Mouse (Mus musculus) embryonic facial prominence, embryonic 12.5 days (tissue): Measurements from ENCODE around the gene Rbms3. TPM values are rescaled to one million over a fixed set of nuclear protein-coding genes. Genes with fewer than 3 reads are reported as not detected.

Experiments
- ATAC-seq: fragments of 200-750 bp; cut with Nextera tagmentation; 2 replicates; pipeline ENCODE4 v1.8.0; 2017; ENCODE audit not compliant: insufficient number of reproducible peaks, insufficient read depth, low FRiP score, low TSS enrichment
- H3K27ac ChIP-seq: fragments of 300-500 bp; sonication (generic); 2 replicates; pipeline ENCODE4 v1.5.1; 2016; ENCODE audit warnings: mild to moderate bottlenecking
- H3K27me3 ChIP-seq: fragments of 300-500 bp; sonication (generic); 2 replicates; pipeline ENCODE4 v1.6.1; 2016; ENCODE audit warnings: mild to moderate bottlenecking, moderate library complexity
- H3K36me3 ChIP-seq: fragments of 300-500 bp; sonication (generic); 2 replicates; pipeline ENCODE4 v1.6.1; 2016; ENCODE audit warnings: mild to moderate bottlenecking
- H3K4me1 ChIP-seq: fragments of 300-500 bp; sonication (generic); 2 replicates; pipeline ENCODE4 v1.6.1; 2016
- H3K4me2 ChIP-seq: fragments of 300-500 bp; sonication (generic); replicated peaks from 2 replicates; pipeline ENCODE4 v1.6.1; 2016; ENCODE audit warnings: mild to moderate bottlenecking, moderate library complexity
- H3K4me3 ChIP-seq: fragments of 300-500 bp; sonication (generic); 2 replicates; pipeline ENCODE4 v1.5.1; 2016; ENCODE audit warnings: mild to moderate bottlenecking
- H3K9ac ChIP-seq: fragments of 300-500 bp; sonication (generic); 2 replicates; pipeline ENCODE4 v1.6.1; 2016; ENCODE audit warnings: mild to moderate bottlenecking, moderate library complexity
- H3K9me3 ChIP-seq: fragments of 300-500 bp; sonication (generic); 2 replicates; pipeline ENCODE4 v1.6.1; 2016; ENCODE audit warnings: mild to moderate bottlenecking, moderate library complexity
- WGBS: fragments of 180-500 bp; shearing (Covaris S2); methylation state at CpG from one replicate; pipeline ENCODE4 v1.1.7; 2016; 5-methylcytosine and 5-hydroxymethylcytosine counted together
- polyA plus RNA-seq: library from polyadenylated mRNA; unstranded; fragments of >200 nt; fragmentation: Nextera tagmentation; extraction: Ambion mirVana; gene quantifications from 2 replicates; pipeline ENCODE4 v1.2.1, GENCODE M21; 2016

Rbms3 gene
- polyA plus RNA-seq, 1 experiment from 2014 or later = 94.1 TPM

DNA sequence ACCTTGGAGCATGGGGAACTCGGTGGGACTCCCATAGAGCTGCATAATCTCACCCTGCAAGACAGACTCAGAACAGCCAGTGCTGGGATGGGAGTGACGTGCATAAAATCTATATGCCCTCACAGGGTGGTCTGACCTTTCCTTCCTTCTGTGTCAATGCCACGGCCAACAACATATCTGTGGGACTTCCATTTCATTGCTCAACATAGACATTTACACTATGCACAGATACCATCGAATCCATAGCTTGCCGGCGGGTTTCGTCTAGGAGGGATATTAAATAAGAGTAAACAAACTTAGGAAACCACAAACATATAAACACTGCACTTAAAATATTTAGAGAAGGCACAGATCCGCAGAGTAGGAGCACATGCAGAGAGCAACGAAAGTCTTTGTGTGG, 684.0 kb downstream of the Rbms3 start:
- no peaks in the 10 kb centered on the region for H3K36me3 ChIP-seq
- H3K27ac ChIP-seq = no peak overlapping the region
- no peak overlapping the region for H3K4me3 ChIP-seq
- no peak for ATAC-seq
- WGBS = 72% methylated on average over 9 of the region's 9 CpGs
- no peak overlapping the region for H3K4me2 ChIP-seq
- H3K27me3 ChIP-seq = no peaks in the 10 kb centered on the region
- H3K9ac ChIP-seq = no peak overlapping the region
- H3K4me1 ChIP-seq = peaks cover 21% of the 10 kb centered on the region
- no peaks in the 10 kb centered on the region for H3K9me3 ChIP-seq

DNA sequence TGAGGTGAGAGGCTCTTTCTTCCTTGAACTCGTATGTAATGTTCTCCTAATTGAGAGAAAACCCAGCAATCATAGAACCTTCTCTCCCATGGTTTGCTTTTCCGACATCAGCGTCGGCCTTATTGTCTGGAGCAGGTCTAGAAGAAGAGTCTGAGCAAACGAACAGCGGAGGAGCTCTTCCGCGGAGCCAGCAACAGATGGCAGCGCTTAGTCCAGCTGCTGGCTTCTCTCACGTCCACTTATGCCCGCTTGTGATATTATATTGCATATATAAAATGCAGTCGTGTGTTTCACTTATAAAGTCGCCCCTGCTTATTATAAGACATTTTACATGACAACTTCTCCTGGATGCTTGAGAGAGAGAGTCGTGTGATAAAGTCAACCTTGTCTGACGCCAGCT, 685.8 kb downstream of the Rbms3 start:
- no peaks in the 10 kb centered on the region for H3K27me3 ChIP-seq
- peaks cover 24% of the 10 kb centered on the region for H3K4me1 ChIP-seq
- 75% methylated on average over 15 of the region's 15 CpGs for WGBS
- H3K9me3 ChIP-seq = no peaks in the 10 kb centered on the region
- H3K27ac ChIP-seq = no peak overlapping the region
- no peak overlapping the region for H3K4me2 ChIP-seq
- H3K4me3 ChIP-seq = no peak overlapping the region
- H3K36me3 ChIP-seq = no peaks in the 10 kb centered on the region
- no peak for ATAC-seq
- no peak overlapping the region for H3K9ac ChIP-seq

DNA sequence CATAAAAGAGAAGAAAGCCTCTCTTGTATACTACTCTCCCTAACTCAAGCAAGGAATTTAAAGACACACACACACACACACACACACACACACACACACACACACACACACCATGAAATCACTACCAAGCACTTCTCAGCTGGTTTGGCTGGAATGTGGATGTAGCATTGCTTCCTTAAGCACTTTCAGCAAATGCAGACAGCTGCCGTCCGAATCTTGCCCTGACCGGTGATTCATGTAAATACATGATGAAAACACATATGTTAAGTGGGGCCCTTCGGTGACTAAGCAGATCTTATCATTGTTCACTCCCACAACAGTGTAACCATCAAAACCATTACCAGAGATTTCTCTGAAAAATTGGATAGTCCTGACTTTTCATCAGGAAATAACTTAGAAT, 688.6 kb downstream of the Rbms3 start:
- WGBS = 61% methylated on average over 4 of the region's 4 CpGs
- no peaks in the 10 kb centered on the region for H3K27me3 ChIP-seq
- no peak overlapping the region for H3K4me3 ChIP-seq
- ATAC-seq = no peak
- H3K9me3 ChIP-seq = no peaks in the 10 kb centered on the region
- no peak overlapping the region for H3K9ac ChIP-seq
- H3K4me2 ChIP-seq = no peak overlapping the region
- no peak overlapping the region for H3K27ac ChIP-seq
- H3K36me3 ChIP-seq = no peaks in the 10 kb centered on the region
- H3K4me1 ChIP-seq = peaks cover 9% of the 10 kb centered on the region; the same call in 1 of the 2 replicates

DNA sequence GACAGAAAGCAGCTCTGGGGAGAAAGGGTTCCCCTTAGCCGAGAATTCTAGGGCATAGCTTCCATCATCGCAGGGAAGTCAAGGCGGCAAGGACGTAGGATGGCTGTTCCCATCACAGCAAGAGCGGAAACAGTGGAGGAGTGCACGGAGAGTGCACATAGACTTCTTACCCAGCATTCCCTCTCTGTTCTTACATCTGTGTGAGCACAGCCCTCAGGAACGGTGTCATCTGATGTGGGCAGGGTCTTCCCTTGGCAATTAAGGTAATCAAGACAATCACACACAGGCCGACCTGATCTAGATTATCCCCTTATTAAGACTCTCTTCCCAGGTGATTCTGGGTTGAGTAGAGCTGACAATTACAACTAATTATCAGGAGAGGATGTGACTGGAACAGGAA, 689.0 kb downstream of the Rbms3 start:
- H3K27me3 ChIP-seq = no peaks in the 10 kb centered on the region
- peaks cover 9% of the 10 kb centered on the region; the same call in 1 of the 2 replicates for H3K4me1 ChIP-seq
- no peaks in the 10 kb centered on the region for H3K9me3 ChIP-seq
- no peak for ATAC-seq
- 60% methylated on average over 8 of the region's 8 CpGs for WGBS
- no peaks in the 10 kb centered on the region for H3K36me3 ChIP-seq
- no peak overlapping the region for H3K4me2 ChIP-seq
- H3K9ac ChIP-seq = no peak overlapping the region
- H3K4me3 ChIP-seq = no peak overlapping the region
- H3K27ac ChIP-seq = no peak overlapping the region

DNA sequence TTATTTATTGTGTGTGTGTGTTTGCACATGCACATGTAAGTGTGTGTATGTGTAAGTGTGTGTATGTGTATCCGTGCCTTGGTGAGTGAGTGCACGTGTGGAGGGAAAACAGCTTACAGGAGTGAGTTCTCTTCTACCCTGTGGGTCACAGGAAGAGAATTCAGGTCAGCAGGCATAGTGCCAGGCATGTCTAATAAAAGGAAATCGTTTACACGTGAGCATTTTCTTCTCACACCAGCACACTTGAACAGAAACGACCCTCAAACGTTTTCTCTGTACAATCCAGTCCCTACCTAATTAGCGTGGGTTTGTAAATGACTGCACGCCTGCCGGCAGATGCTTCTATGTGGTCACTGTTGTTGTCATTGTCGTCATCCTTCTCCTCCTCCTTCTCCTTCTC, 701.4 kb downstream of the Rbms3 start:
- Histone ChIP-seq H3K27ac (no peak overlapping the region), H3K36me3 (no peaks in the 10 kb centered on the region), H3K4me2 (no peak overlapping the region), H3K27me3 (no peaks in the 10 kb centered on the region), H3K9me3 (no peaks in the 10 kb centered on the region), H3K4me3 (no peak overlapping the region), H3K4me1 (peaks cover 2% of the 10 kb centered on the region; the same call in 1 of the 2 replicates), H3K9ac (no peak overlapping the region)
- 51% methylated on average over 10 of the region's 10 CpGs for WGBS
- ATAC-seq = no peak

DNA sequence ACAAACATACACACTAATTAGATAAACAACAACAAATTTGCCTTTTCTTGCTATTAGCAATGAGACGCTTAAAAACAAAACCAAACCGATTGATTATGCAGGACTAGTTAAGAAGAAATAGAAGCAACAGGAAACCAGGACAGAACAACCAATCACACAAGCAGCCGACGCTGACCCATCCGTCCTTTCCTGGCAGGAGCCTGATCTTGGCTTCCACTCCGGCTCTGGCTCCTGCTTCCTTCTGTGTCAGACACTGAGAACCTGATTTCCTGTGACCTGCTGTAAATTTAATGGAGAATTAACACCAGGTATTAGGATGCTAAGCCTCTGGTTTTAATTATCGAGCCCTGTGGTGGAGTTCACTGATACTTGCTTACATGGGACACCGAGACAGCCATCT, 706.6 kb downstream of the Rbms3 start:
- H3K4me1 ChIP-seq = peaks cover 13% of the 10 kb centered on the region
- 55% methylated on average over 8 of the region's 8 CpGs for WGBS
- no peaks in the 10 kb centered on the region for H3K36me3 ChIP-seq
- H3K27me3 ChIP-seq = no peaks in the 10 kb centered on the region
- peak overlapping the region; percentile 37; the same call in 1 of the 2 replicates for H3K27ac ChIP-seq
- H3K9ac ChIP-seq = no peak overlapping the region
- H3K4me3 ChIP-seq = no peak overlapping the region
- no peak for ATAC-seq
- no peaks in the 10 kb centered on the region for H3K9me3 ChIP-seq
- no peak overlapping the region for H3K4me2 ChIP-seq

DNA sequence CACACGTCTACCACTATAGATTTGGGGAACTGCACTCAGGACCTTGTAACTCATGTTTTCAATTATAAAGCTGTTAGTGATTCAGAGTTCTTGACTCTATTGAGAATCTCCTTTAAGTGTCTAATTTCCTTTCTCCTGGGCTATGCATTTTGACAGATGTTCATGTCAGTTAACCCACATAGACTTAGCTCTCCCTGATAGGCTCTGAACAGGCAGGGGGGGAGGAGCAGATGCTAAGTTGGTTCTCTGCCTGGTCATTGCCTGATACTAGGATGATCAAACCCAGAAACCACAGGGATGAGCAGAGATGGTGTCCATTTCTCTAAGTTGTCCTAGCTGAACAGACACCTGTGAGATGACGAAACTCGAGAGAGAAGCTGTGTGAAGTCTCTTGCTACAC, 707.2 kb downstream of the Rbms3 start:
- H3K9me3 ChIP-seq = no peaks in the 10 kb centered on the region
- WGBS = 57% methylated on average over 3 of the region's 3 CpGs
- H3K4me3 ChIP-seq = no peak overlapping the region
- H3K4me1 ChIP-seq = peaks cover 13% of the 10 kb centered on the region
- H3K27me3 ChIP-seq = no peaks in the 10 kb centered on the region
- H3K4me2 ChIP-seq = no peak overlapping the region
- H3K27ac ChIP-seq = peak overlapping the region; percentile 37; the same call in 1 of the 2 replicates
- ATAC-seq = no peak; the same call in 1 of the 2 replicates
- no peak overlapping the region for H3K9ac ChIP-seq
- no peaks in the 10 kb centered on the region for H3K36me3 ChIP-seq

DNA sequence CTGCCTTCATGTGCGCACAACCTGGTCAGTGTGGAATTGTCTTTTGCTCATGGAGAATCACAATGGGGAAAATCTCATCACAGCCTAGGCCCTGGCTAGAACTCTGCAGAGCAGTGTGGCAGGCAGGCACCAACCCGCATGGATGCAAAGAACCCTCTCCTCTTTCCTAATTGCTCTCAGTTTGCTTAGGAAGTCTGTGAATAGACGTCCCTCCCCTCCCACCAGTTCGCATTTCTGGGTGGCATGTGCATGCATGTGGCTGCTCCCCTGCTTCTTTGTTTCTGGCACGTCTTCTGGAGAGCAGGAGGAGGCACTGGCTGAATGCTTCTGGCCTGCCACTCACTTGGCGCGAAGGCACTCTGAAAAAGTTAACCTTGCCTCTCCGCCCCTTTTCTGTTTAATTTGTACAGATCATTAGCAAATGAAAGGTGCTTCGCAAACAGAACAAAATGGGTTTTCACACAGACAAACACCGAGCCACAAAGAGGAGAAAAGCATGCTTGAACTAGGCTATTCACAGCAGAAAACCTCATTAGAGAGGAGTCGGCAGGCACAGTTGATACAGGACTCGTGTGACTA, 710.2 kb downstream of the Rbms3 start:
- WGBS = 33% methylated on average over 12 of the region's 12 CpGs
- no peak overlapping the region for H3K9ac ChIP-seq
- H3K4me3 ChIP-seq = no peak overlapping the region
- no peaks in the 10 kb centered on the region for H3K27me3 ChIP-seq
- H3K4me2 ChIP-seq = no peak overlapping the region
- H3K9me3 ChIP-seq = no peaks in the 10 kb centered on the region
- H3K27ac ChIP-seq = no peak overlapping the region
- ATAC-seq = no peak
- H3K4me1 ChIP-seq = peaks cover 13% of the 10 kb centered on the region
- no peaks in the 10 kb centered on the region for H3K36me3 ChIP-seq

DNA sequence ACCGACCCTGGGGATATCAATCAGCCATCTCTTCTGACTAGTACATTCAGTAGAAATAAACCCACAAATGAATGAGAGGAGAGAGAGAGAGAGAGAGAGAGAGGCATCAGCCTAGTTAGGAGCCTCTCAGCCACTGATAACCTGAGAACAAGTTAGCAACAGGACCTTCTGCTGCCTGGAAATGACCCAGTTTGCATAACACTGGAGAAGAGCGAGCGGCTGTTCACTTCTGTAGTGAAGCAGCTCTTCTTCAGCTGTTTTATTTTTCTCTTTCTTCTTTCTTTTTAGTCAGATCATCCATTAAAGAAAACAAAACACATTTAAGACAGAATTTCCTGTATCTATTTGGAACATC, 717.2 kb downstream of the Rbms3 start:
- Histone ChIP-seq H3K9ac (no peak overlapping the region), H3K9me3 (no peaks in the 10 kb centered on the region), H3K27ac (0 out of 2 replicates have a peak overlapping the region, but pooled peaks have one; percentile 17), H3K36me3 (no peaks in the 10 kb centered on the region), H3K4me3 (no peak overlapping the region), H3K4me1 (peaks cover 19% of the 10 kb centered on the region), H3K27me3 (no peaks in the 10 kb centered on the region), H3K4me2 (no peak overlapping the region)
- ATAC-seq = no peak
- WGBS = 36% methylated on average over 3 of the region's 3 CpGs

DNA sequence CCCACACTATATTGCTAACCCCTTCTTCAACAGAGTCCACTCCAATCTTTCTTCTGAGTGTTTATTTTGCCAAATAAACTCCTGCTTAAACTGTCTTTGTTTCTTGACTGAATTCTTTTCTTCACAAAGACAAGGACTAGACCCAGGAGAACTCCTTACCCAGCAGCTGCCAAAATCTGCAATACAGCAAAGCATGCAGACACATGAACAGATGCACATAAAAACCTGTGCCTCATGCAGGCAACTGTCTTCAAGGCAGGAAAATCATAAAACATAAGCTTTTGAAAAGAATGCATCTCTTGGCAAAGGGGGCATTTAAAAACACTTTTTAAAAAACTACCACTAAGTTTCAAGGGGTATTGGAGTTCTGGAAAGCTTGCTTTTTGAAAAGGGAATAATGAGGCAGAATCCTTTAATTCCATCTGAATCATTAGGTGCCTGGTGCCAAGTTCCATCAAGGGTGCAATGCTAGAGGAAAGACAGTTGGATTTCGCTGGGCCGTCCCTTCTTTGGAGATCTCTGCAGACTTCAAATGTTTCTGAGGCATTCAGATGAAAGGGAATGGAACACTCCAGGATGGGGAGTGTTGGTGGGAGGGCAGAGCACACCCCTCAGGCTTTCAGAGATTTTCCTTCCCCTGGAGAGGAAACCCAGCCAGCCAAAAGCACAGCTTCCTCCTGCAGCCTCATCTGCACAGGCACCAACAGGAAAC, 717.8 kb downstream of the Rbms3 start:
- H3K27me3 ChIP-seq = no peaks in the 10 kb centered on the region
- no peak for ATAC-seq
- H3K27ac ChIP-seq = 0 out of 2 replicates have a peak overlapping the region, but pooled peaks have one; percentile 17
- H3K4me1 ChIP-seq = peaks cover 19% of the 10 kb centered on the region
- H3K4me2 ChIP-seq = no peak overlapping the region
- no peaks in the 10 kb centered on the region for H3K9me3 ChIP-seq
- no peak overlapping the region for H3K4me3 ChIP-seq
- WGBS = 30% methylated on average over 2 of the region's 2 CpGs
- H3K36me3 ChIP-seq = no peaks in the 10 kb centered on the region
- no peak overlapping the region for H3K9ac ChIP-seq

DNA sequence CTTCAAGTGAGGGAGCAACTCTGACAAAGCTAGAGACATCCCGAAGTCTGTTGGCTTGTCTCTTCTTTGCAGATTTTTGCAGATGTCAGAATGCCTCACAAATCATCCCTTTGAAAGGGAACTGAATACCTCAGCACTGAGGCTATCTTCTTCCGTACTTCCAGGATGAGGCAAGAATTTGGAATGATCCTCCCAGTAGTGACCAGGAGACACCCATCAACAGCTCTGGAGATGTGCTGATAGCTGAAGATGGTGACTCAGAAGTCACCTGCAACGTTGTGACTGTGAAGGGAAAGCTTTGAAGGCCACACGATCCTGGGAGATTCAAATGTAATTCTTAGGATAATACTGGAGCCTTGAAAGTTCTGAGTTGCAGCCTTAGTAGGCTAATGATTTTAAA, 720.2 kb downstream of the Rbms3 start:
- Histone ChIP-seq H3K27ac (no peak overlapping the region), H3K9ac (no peak overlapping the region), H3K4me2 (no peak overlapping the region), H3K9me3 (no peaks in the 10 kb centered on the region), H3K4me1 (peaks cover 19% of the 10 kb centered on the region), H3K4me3 (no peak overlapping the region), H3K36me3 (no peaks in the 10 kb centered on the region), H3K27me3 (no peaks in the 10 kb centered on the region)
- 74% methylated on average over 4 of the region's 4 CpGs for WGBS
- ATAC-seq = no peak

DNA sequence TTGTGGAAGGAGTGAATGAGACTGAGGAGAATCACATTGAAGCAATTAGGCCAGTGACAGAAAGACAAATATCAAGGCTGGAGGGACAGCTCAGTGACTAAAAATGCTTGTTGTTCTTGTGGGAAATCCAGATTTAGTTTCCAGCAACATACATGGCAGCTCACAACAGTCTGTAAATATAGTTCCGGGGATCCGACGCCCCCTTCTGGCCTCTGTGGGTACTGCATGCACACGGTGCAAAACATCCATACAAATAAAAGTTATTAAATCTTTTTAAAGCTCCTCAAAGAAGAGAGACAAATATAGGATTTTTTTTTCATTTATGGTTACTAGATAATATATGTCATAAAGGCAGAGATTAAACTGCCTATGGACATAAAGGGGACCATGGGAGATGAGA, 722.8 kb downstream of the Rbms3 start:
- Histone ChIP-seq H3K36me3 (no peaks in the 10 kb centered on the region), H3K9me3 (no peaks in the 10 kb centered on the region), H3K27me3 (no peaks in the 10 kb centered on the region), H3K4me1 (peaks cover 25% of the 10 kb centered on the region), H3K9ac (no peak overlapping the region), H3K27ac (no peak overlapping the region), H3K4me3 (no peak overlapping the region), H3K4me2 (no peak overlapping the region)
- ATAC-seq = no peak
- 56% methylated on average over 4 of the region's 4 CpGs for WGBS
